In genomic region chr11:68485206-68485942, GRCm38 (mm10) we compare ENCODE assay signal across 9 mouse cellular contexts. TPM values are rescaled to one million over a fixed set of nuclear protein-coding genes. Genes with fewer than 3 reads are reported as not detected.
DNase-seq lines count a peak whose midpoint lies in the region; ATAC-seq and TF ChIP-seq lines count a peak whose summit lies in the region.
"Had no signal": no experiment of that assay in that cellular context is flagged by ENCODE, and none has a peak within 500 bp of the region (broad histone marks: within the 10 kb centered on the region; RNA-seq: fewer than 3 reads in every experiment).

No protein-coding gene starts in this region.

- H3K4me1 ChIP-seq in liver, adult 2 months (ENCODE audit: control insufficient read depth, insufficient read depth, low read length), result no peaks in the 10 kb centered on the region
- no peaks in the 10 kb centered on the region for H3K4me1 ChIP-seq in liver, embryonic 11.5 days (replicated peaks; ENCODE audit: control insufficient read depth, insufficient read depth, low read length)
- no peaks in the 10 kb centered on the region for H3K4me1 ChIP-seq in cerebellum, adult 2 months (ENCODE audit: control insufficient read depth, insufficient read depth, low read length)
- H3K4me1 ChIP-seq: hindbrain, embryonic 15.5 days had no signal

- DNase-seq in liver, adult 2 months (ENCODE audit: extremely low read depth, low read depth, low spot score), result peak; percentile 36
- DNase-seq in liver, embryonic 11.5 days (ENCODE audit: low spot score), result no peak
- peak; percentile 74 for DNase-seq in MEL-GATA-1-ER (ENCODE audit: extremely low read depth, low read depth)
- peak in 1 of 2 experiments; percentile 36 for DNase-seq in cerebellum, adult 2 months
- DNase-seq in left cerebral cortex, postnatal 36 days (ENCODE audit: low spot score in 2 of 2), result peak; percentile 17 to 18
- DNase-seq in retina, adult 2 months (ENCODE audit: low read depth, low spot score), result peak; percentile 30
- DNase-seq in spleen, postnatal 14 days (ENCODE audit: low spot score in 2 of 2), result no peak

- no peaks in the 10 kb centered on the region for H3K27me3 ChIP-seq in liver, adult 2 months (ENCODE audit: control insufficient read depth, insufficient read depth, low read length)
- no peaks in the 10 kb centered on the region for H3K27me3 ChIP-seq in liver, embryonic 11.5 days (replicated peaks; ENCODE audit: control insufficient read depth, insufficient read depth, low read length)
- H3K27me3 ChIP-seq in cerebellum, adult 2 months (ENCODE audit: control insufficient read depth, insufficient read depth, low read length), result no peaks in the 10 kb centered on the region
- H3K27me3 ChIP-seq: hindbrain, embryonic 15.5 days had no signal

- H3K9me3 ChIP-seq in liver, embryonic 11.5 days (ENCODE audit: control insufficient read depth, low read length), result no peaks in the 10 kb centered on the region
- H3K9me3 ChIP-seq: hindbrain, embryonic 15.5 days had no signal

- no peaks in the 10 kb centered on the region for H3K79me2 ChIP-seq in liver, adult 2 months (ENCODE audit: control insufficient read depth, insufficient read depth, low read length)

- no peaks in the 10 kb centered on the region for H3K36me3 ChIP-seq in liver, adult 2 months (ENCODE audit: control insufficient read depth, insufficient read depth, low read length)
- H3K36me3 ChIP-seq in liver, embryonic 11.5 days (ENCODE audit: control insufficient read depth, insufficient read depth, low read length), result no peaks in the 10 kb centered on the region
- H3K36me3 ChIP-seq: hindbrain, embryonic 15.5 days had no signal

- 28% methylated on average over 8 of the region's 8 CpGs for WGBS in liver, adult 2 months
- WGBS in liver, embryonic 11.5 days, result 34% methylated on average over 8 of the region's 8 CpGs
- whole genome bisulfite sequencing in cerebellum, adult 2 months, result 28% methylated on average over 8 of the region's 8 CpGs

- no peak for TF ChIP-seq POLR2A in liver, adult 2 months (IDR thresholded peaks at IDR 0.05; ENCODE audit: extremely low read depth, insufficient read depth, low read length)
- no peak for TF ChIP-seq POLR2A in cerebellum, adult 2 months (IDR thresholded peaks at IDR 0.05; ENCODE audit: borderline replicate concordance, insufficient read depth, low read length)

- H3K4me3 ChIP-seq in liver, adult 2 months (ENCODE audit: insufficient read depth, low read depth, low read length), result no peak overlapping the region
- no peak overlapping the region for H3K4me3 ChIP-seq in liver, embryonic 11.5 days (ENCODE audit: low read depth, low read length)
- no peak overlapping the region for H3K4me3 ChIP-seq in cerebellum, adult 2 months (replicated peaks; ENCODE audit: insufficient read depth, low read depth, low read length)
- H3K4me3 ChIP-seq: hindbrain, embryonic 15.5 days had no signal

- H3K27ac ChIP-seq in liver, adult 2 months (replicated peaks; ENCODE audit: insufficient read depth, low read depth, low read length), result no peak overlapping the region
- no peak overlapping the region for H3K27ac ChIP-seq in liver, embryonic 11.5 days (ENCODE audit: low read depth, low read length)
- no peak overlapping the region for H3K27ac ChIP-seq in cerebellum, adult 2 months (ENCODE audit: insufficient read depth, low read length)
- H3K27ac ChIP-seq: hindbrain, embryonic 15.5 days had no signal

- no peak for ATAC-seq in liver, embryonic 11.5 days (replicated peaks; ENCODE audit: low FRiP score)
- ATAC-seq in hematopoietic stem cell, adult 5-6 weeks (replicated peaks in 1 of 2; ENCODE audit: insufficient read depth in 1 of 2, low FRiP score in 2 of 2, low TSS enrichment in 1 of 2, low read depth in 1 of 2, poor library complexity in 2 of 2, severe bottlenecking in 2 of 2), result peak; percentile 71 to 76; a peak in 3 of 4 replicates

- TF ChIP-seq CTCF in liver, adult 2 months (IDR thresholded peaks at IDR 0.05; ENCODE audit: low read depth, low read length), result peak; percentile 66
- peak; percentile 67; the same call in 1 of the 2 replicates for TF ChIP-seq CTCF in cerebellum, adult 2 months (IDR thresholded peaks at IDR 0.05; ENCODE audit: borderline replicate concordance, insufficient read depth, low read depth, low read length)

- intact Hi-C loops in left cerebral cortex, postnatal 36 days (cut with DNase I), result loop anchor here (5.0 to 10.0 kb wide), 3 partner anchors 52 to 319 kb away; partner anchors contain the start of gene Mfsd6l

- H3K9ac ChIP-seq in liver, adult 2 months (ENCODE audit: low read depth, low read length), result no peak overlapping the region
- no peak overlapping the region for H3K9ac ChIP-seq in liver, embryonic 11.5 days (ENCODE audit: low read depth, low read length)
- H3K9ac ChIP-seq: hindbrain, embryonic 15.5 days had no signal

- no peak overlapping the region for H3K4me2 ChIP-seq in liver, embryonic 11.5 days
- H3K4me2 ChIP-seq: hindbrain, embryonic 15.5 days had no signal

RNA-seq across cellular contexts. Expression of gene Pik3r6, which starts 17.4 kb away (rescaled TPM):
- total RNA-seq in liver, adult 2 months (2014; rRNA removed), result 0.74 and 1.4 TPM in 2 replicates
- polyA plus RNA-seq in liver, adult 2 months (2012; rRNA removed), result 0.37 and 0.73 TPM in 2 replicates
- 1.8 and 1.9 TPM in 2 replicates for polyA plus RNA-seq in liver, embryonic 11.5 days (2014; fragmentation: Nextera tagmentation; extraction: Ambion mirVana)
- 1.6 and 1.7 TPM in 2 replicates for polyA plus RNA-seq in cerebellum, adult 2 months (2012; rRNA removed)
- 0.40 and 6.9 TPM in 2 replicates for total RNA-seq in hematopoietic stem cell, adult 5-6 weeks (2017)
- 1 to 10 TPM; 2.9 to 3.8 TPM for total RNA-seq in left cerebral cortex, postnatal 36 days (2021)

RNA-seq across cellular contexts. Expression of gene Pik3r5, which starts 53.5 kb away (rescaled TPM):
- total RNA-seq in liver, adult 2 months (2014; rRNA removed), result 0.28 and 1.2 TPM in 2 replicates
- 0.29 and 0.77 TPM in 2 replicates for polyA plus RNA-seq in liver, adult 2 months (2012; rRNA removed)
- 0.56 and 0.84 TPM in 2 replicates for polyA plus RNA-seq in liver, embryonic 11.5 days (2014; fragmentation: Nextera tagmentation; extraction: Ambion mirVana)
- polyA plus RNA-seq in cerebellum, adult 2 months (2012; rRNA removed), result 0.93 TPM in 2 replicates
- total RNA-seq in hematopoietic stem cell, adult 5-6 weeks (2017), result 3.6 and 8.6 TPM in 2 replicates
- 1 to 10 TPM; 3.0 to 3.3 TPM for total RNA-seq in left cerebral cortex, postnatal 36 days (2021)

Comparison
In these comparisons a context has a peak if more than half of its experiments do, and no peak if none do; other contexts are left out.
1. DNase-seq: peak in liver, adult 2 months (single experiment), MEL-GATA-1-ER (single experiment), left cerebral cortex, postnatal 36 days (2 of 2) and retina, adult 2 months (single experiment); none in liver, embryonic 11.5 days (single experiment) and spleen, postnatal 14 days (0 of 2).